Mouse (Mus musculus): ENCODE data around the gene Setd7. TPM values are rescaled to one million over a fixed set of nuclear protein-coding genes. Genes with fewer than 3 reads are reported as not detected.

Setd7 gene
- total RNA-seq, 1 experiment from 2014 or later, result 52.6 TPM

DNA sequence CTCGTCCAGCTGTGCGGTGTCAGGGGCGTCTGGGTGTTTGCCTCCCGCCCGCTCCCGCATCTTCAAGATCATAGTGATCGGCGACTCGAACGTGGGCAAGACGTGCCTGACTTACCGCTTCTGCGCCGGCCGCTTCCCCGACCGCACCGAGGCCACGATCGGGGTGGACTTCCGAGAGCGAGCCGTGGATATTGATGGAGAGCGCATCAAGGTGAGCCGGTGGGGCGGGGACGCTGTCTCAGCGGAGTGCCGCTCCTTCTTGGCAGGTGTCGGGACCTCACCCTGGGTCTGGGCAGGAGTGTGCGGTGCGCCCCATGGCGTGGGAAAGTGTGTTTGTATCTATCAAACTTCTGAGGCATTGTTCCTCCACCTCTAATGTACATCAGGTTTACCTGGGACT, 76.3 kb downstream of the Setd7 start:
- no peak for ATAC-seq (ENCODE audit: extremely low read depth, insufficient number of reproducible peaks, low FRiP score, poor library complexity, severe bottlenecking)

DNA sequence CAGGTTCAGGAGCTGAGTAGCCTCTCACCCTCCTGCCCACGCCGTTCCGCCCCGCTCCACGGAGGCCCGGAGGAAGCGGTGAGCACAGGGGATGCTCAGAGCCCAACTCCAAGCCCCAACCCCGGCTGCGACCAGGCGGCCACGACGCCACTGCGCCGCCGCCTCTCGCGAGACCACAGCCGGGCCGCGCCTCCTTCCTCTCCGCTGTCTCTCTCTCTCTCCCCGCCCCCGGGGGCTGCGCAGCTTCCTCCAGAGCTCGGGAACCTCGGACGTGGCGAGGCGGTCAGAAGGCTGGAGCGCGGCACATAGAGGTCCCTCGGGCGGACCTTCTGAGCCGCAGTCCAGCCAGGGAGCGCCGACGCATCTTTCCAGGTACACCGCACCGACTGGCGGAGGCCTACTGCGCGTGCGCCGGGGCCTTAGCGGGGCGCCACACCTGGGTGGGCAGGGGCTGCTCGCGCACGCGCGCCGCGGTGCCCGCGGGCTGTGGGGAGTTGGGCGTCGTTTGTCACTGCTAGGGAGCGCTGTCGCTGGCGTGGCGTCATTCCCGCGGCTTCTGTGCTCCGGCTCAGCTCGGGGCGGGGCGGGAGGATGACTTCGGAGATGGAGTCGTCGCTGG, 76.8 kb downstream of the Setd7 start, which contains the start of gene Rab33b:
Rab33b (plus strand) TSS at position 180 of the 619 bp plus-strand sequence.
- ATAC-seq (ENCODE audit: extremely low read depth, insufficient number of reproducible peaks, low FRiP score, poor library complexity, severe bottlenecking), result peak; percentile 89

DNA sequence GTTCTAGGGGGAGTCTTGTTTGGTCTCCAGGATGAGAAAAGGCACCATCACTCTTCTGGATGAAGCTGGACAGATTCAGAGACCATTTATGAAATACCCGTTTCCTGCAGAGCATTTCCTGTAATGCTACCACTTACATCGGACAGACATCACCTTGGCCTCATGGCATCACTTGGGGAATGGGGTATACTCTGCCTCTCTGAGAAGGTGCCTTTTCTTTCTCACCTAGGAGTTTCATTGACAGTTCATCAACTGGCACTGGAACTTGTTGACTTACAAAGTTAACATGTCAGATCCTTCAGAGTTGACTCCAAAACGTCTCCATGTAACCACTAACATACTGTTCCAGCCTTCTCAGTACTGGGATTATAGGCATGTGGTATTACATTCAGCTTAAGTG, 77.9 kb downstream of the Setd7 start:
- ATAC-seq (ENCODE audit: extremely low read depth, insufficient number of reproducible peaks, low FRiP score, poor library complexity, severe bottlenecking), result no peak

DNA sequence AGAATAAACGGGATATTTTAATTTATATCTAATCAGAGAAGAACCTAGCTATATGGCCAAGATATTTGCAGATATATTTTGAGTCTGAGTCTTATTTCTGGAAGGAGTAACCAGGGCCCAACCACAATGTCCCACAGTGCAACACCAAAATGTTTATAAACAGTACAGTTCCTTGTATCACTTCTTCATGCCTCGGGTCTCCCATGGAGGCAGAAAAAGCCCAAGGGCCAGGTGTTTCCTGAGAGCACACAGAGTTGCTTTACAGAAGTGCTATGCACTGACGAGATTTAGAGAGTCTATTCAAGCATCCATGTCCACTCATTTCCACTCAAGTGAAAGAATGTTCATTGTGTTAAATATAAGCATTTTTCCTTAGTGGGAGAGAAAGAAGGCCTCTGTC, 78.8 kb downstream of the Setd7 start:
- ATAC-seq (ENCODE audit: extremely low read depth, insufficient number of reproducible peaks, low FRiP score, poor library complexity, severe bottlenecking), result no peak

DNA sequence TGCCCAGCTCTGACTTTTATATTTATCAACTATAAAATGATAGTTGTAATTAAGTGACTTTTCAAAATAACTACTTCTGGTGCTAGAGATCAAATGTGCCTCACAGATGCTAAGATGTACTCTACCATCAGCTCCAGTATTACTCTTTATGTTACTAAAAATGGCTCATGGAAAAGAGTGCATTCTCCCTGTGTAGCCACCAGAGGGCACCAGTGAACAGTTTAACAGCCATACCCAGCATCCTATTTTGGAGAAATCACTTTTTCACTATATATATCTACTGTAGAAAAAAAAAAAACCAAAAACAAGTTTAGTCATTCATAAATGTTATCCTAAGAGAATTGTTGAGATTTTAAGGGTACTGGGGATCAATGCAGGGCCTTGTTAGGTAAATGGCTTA, 79.6 kb downstream of the Setd7 start:
- peak; percentile 49; the same call in 1 of the 2 replicates for ATAC-seq (ENCODE audit: extremely low read depth, insufficient number of reproducible peaks, low FRiP score, poor library complexity, severe bottlenecking)

DNA sequence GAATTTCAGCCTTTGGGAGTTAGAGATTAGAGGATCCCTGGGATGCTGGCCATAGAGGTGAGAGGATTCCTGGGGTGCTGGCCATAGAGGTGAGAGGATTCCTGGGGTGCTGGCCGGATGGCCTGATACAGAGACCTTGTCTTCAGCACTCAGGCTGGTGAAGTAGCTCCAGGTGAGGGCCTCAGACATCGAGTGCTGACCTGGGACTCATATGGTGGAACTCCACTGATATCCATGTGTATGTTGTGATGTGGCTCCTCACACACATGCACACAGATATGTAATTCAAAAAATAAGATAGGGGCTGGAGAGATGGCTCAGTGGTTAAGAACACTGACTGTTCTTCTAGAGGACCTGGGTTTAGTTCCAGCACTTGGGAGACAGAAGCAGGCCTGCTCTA, 80.8 kb downstream of the Setd7 start:
- no peak for ATAC-seq (ENCODE audit: extremely low read depth, insufficient number of reproducible peaks, low FRiP score, poor library complexity, severe bottlenecking)

DNA sequence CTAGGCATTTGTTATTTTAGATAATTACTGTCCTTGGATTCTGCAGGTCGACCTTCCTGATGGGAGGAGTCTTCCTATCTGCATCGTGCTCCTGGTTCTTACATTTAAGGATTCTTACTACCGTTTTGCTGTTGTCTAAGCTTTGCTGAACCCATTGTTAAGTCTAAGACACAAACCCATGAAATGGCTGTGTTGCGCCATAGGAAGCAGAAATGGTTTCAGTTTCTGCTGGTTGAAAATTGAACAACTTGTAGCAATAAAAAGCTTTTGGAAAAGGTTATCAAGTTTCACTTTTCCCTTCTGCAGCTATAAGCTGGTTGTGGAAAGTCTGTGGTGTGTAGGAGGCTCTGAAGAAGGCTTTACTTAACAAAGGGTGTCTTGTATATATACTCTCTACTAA, 85.0 kb downstream of the Setd7 start:
- ATAC-seq (ENCODE audit: extremely low read depth, insufficient number of reproducible peaks, low FRiP score, poor library complexity, severe bottlenecking), result no peak

DNA sequence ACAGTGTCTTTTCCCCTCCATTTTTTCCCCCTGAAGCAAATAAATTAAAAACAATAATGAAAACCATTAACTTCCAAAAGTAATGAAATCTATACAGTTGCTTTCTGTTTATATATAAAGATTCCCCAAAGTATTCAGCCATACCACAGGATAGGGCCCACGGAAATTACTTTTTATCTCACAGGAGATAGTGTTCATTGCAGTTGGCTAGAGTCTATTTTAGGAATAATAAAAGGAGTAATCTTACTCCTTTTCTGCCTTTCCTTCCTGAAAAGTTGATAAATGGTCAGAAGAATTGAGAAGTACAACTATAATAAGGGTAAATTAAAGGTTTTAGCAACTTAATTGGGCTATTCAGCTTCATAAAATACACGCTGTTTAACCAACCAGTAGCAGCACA, 92.1 kb downstream of the Setd7 start:
- ATAC-seq (ENCODE audit: extremely low read depth, insufficient number of reproducible peaks, low FRiP score, poor library complexity, severe bottlenecking), result no peak

Other genes with a start within 250 kb of the Setd7 start
- gene Elf2, start 220.2 kb downstream of the Setd7 start, total RNA-seq (2017), result 173 and 175 TPM in 2 replicates
- gene Mgarp, start 164.1 kb downstream of the Setd7 start, total RNA-seq (2017), result not detected in 2 replicates
- gene Ndufc1, start 151.9 kb downstream of the Setd7 start, total RNA-seq (2017), result 9.1 and 17.5 TPM in 2 replicates
- 78.2 and 80.2 TPM in 2 replicates for gene Naa15, start 145.7 kb downstream of the Setd7 start, total RNA-seq (2017)
- 30.6 and 32.5 TPM in 2 replicates for gene Rab33b, start 77.0 kb downstream of the Setd7 start, total RNA-seq (2017)
- gene Mgst2, start 99.5 kb upstream of the Setd7 start, total RNA-seq (2017), result 19.1 and 22.7 TPM in 2 replicates